Mouse (Mus musculus) midbrain, embryonic 12.5 days (tissue): ENCODE measurements around the gene Defb13. TPM values are rescaled to one million over a fixed set of nuclear protein-coding genes. Genes with fewer than 3 reads are reported as not detected.

Experiments used
- ATAC-seq: fragments of 200-750 bp; cut with Nextera tagmentation; 2 replicates; pipeline ENCODE4 v1.8.0; 2017; ENCODE audit warnings: low read depth, moderate TSS enrichment, moderate library complexity; ENCODE audit not compliant: low FRiP score
- H3K27ac ChIP-seq: fragments of 300-500 bp; sonication (generic); replicated peaks from 2 replicates; pipeline ENCODE4 v1.5.1; 2016; ENCODE audit warnings: mild to moderate bottlenecking
- H3K27me3 ChIP-seq: fragments of 300-500 bp; sonication (generic); 2 replicates; pipeline ENCODE4 v1.6.1; 2016; ENCODE audit warnings: mild to moderate bottlenecking
- H3K36me3 ChIP-seq: fragments of 300-500 bp; sonication (generic); 2 replicates; pipeline ENCODE4 v1.6.1; 2016
- H3K4me1 ChIP-seq: fragments of 300-500 bp; sonication (generic); 2 replicates; pipeline ENCODE4 v1.6.1; 2016
- H3K4me2 ChIP-seq: fragments of 300-500 bp; sonication (generic); replicated peaks from 2 replicates; pipeline ENCODE4 v1.6.1; 2016; ENCODE audit warnings: mild to moderate bottlenecking, moderate library complexity
- H3K4me3 ChIP-seq: fragments of 300-500 bp; sonication (generic); 2 replicates; pipeline ENCODE4 v1.5.1; 2016; ENCODE audit warnings: mild to moderate bottlenecking
- H3K9ac ChIP-seq: fragments of 300-500 bp; sonication (generic); replicated peaks from 2 replicates; pipeline ENCODE4 v1.6.1; 2016; ENCODE audit warnings: mild to moderate bottlenecking, moderate library complexity
- H3K9me3 ChIP-seq: fragments of 300-500 bp; sonication (generic); 2 replicates; pipeline ENCODE4 v1.6.1; 2016; ENCODE audit warnings: mild to moderate bottlenecking
- WGBS: fragments of 180-500 bp; shearing (Covaris S2); methylation state at CpG from one replicate; pipeline ENCODE4 v1.1.7; 2016; 5-methylcytosine and 5-hydroxymethylcytosine counted together
- polyA plus RNA-seq: library from polyadenylated mRNA; unstranded; fragments of >200 nt; fragmentation: Nextera tagmentation; extraction: Ambion mirVana; gene quantifications from 2 replicates; pipeline ENCODE4 v1.2.1, GENCODE M21; 2016

Defb13 gene
- polyA plus RNA-seq, 1 experiment from 2014 or later: not detected

GRCm38 (mm10) chr8:21969475-21969874 lies 22.9 kb downstream of the Defb13 start, which contains the start of gene Ccdc70:
Gene Ccdc70 (plus strand): TSS chr8:21969775.
- WGBS: 94% methylated on average over 3 of the region's 3 CpGs
- ATAC-seq: no peak
- no peak within 1 kb of the TSS for H3K4me3 ChIP-seq

GRCm38 (mm10) chr8:21978193-21978592 lies 31.6 kb downstream of the Defb13 start:
- H3K27me3 ChIP-seq: no peaks in the 10 kb centered on the region
- ATAC-seq: no peak
- H3K9me3 ChIP-seq: no peaks in the 10 kb centered on the region
- H3K4me1 ChIP-seq: no peaks in the 10 kb centered on the region
- no peak overlapping the region for H3K27ac ChIP-seq
- no peaks in the 10 kb centered on the region for H3K36me3 ChIP-seq
- 67% methylated on average over 4 of the region's 4 CpGs for WGBS
- no peak overlapping the region for H3K9ac ChIP-seq
- H3K4me2 ChIP-seq: no peak overlapping the region
- H3K4me3 ChIP-seq: no peak overlapping the region

More at GRCm38 (mm10) chr8:21969475-21969874, 22.9 kb downstream of the Defb13 start, which contains the start of gene Ccdc70:
- H3K27ac ChIP-seq: no peak within 1 kb of the TSS
- H3K27me3 ChIP-seq: no peaks in the 10 kb centered on the region
- no peak within 1 kb of the TSS for H3K4me2 ChIP-seq
- no peaks in the 10 kb centered on the region for H3K9me3 ChIP-seq
- H3K9ac ChIP-seq: no peak within 1 kb of the TSS
- H3K4me1 ChIP-seq: no peaks in the 10 kb centered on the region
- no peaks in the 10 kb centered on the region for H3K36me3 ChIP-seq

GRCm38 (mm10) chr8:21981664-21982337 lies 35.2 kb downstream of the Defb13 start:
- no peak overlapping the region for H3K27ac ChIP-seq
- H3K9ac ChIP-seq: no peak overlapping the region
- H3K36me3 ChIP-seq: no peaks in the 10 kb centered on the region
- 67% methylated on average over 8 of the region's 8 CpGs for WGBS
- no peak overlapping the region for H3K4me3 ChIP-seq
- no peaks in the 10 kb centered on the region for H3K4me1 ChIP-seq
- H3K4me2 ChIP-seq: no peak overlapping the region
- peak; percentile 58; the same call in 1 of the 2 replicates for ATAC-seq
- H3K9me3 ChIP-seq: no peaks in the 10 kb centered on the region
- H3K27me3 ChIP-seq: no peaks in the 10 kb centered on the region

GRCm38 (mm10) chr8:21992184-21992583 lies 45.6 kb downstream of the Defb13 start:
- Histone ChIP-seq H3K27me3 (no peaks in the 10 kb centered on the region), H3K4me3 (no peak overlapping the region), H3K27ac (no peak overlapping the region), H3K4me1 (no peaks in the 10 kb centered on the region), H3K4me2 (no peak overlapping the region), H3K9me3 (no peaks in the 10 kb centered on the region), H3K36me3 (no peaks in the 10 kb centered on the region), H3K9ac (no peak overlapping the region)
- peak; percentile 82 for ATAC-seq
- 33% methylated on average over 6 of the region's 6 CpGs for WGBS

- Histone ChIP-seq H3K4me2 (no peak overlapping the region), H3K27ac (no peak overlapping the region), H3K4me3 (no peak overlapping the region), H3K9ac (no peak overlapping the region), H3K9me3 (no peaks in the 10 kb centered on the region), H3K4me1 (no peaks in the 10 kb centered on the region), H3K36me3 (no peaks in the 10 kb centered on the region), H3K27me3 (no peaks in the 10 kb centered on the region)
- ATAC-seq: no peak
- WGBS: 57% methylated on average over 3 of the region's 3 CpGs
Observed at GRCm38 (mm10) chr8:21995181-21995580, 48.6 kb downstream of the Defb13 start.

Other genes starting within 250 kb of the Defb13 start
- not detected in 2 replicates for gene AY761184, start 243.1 kb upstream of the Defb13 start, polyA plus RNA-seq
- not detected in 2 replicates for gene Defa24, start 212.3 kb upstream of the Defb13 start, polyA plus RNA-seq
- gene Defb50, start 123.2 kb upstream of the Defb13 start, polyA plus RNA-seq: not detected in 2 replicates
- not detected in 2 replicates for gene Defb2, start 106.8 kb upstream of the Defb13 start, polyA plus RNA-seq
- gene Defb10, start 87.9 kb upstream of the Defb13 start, polyA plus RNA-seq: not detected in 2 replicates
- not detected in 2 replicates for gene Defb9, start 61.3 kb upstream of the Defb13 start, polyA plus RNA-seq
- gene Defb11, start 40.4 kb upstream of the Defb13 start, polyA plus RNA-seq: 1.3 TPM in 1 of 2 replicates, not detected in the other
- gene Defb15, start 14.1 kb upstream of the Defb13 start, polyA plus RNA-seq: not detected in 2 replicates
- not detected in 2 replicates for gene Defb35, start 8.4 kb upstream of the Defb13 start, polyA plus RNA-seq
- not detected in 2 replicates for gene Fam90a1a, start 12.0 kb downstream of the Defb13 start, polyA plus RNA-seq
- gene Ccdc70, start 23.0 kb downstream of the Defb13 start, polyA plus RNA-seq: not detected in 2 replicates
- 1.9 and 2.6 TPM in 2 replicates for gene Atp7b, start 113.5 kb downstream of the Defb13 start, polyA plus RNA-seq
- 31.7 and 37.9 TPM in 2 replicates for gene Alg11, start 114.0 kb downstream of the Defb13 start, polyA plus RNA-seq
- gene Nek5, start 178.3 kb downstream of the Defb13 start, polyA plus RNA-seq: 0.31 and 0.41 TPM in 2 replicates
- 7.4 and 10.2 TPM in 2 replicates for gene Nek3, start 219.7 kb downstream of the Defb13 start, polyA plus RNA-seq
- 50.7 and 55.4 TPM in 2 replicates for gene Ckap2, start 239.1 kb downstream of the Defb13 start, polyA plus RNA-seq
- 39.3 and 41.0 TPM in 2 replicates for gene Vps36, start 246.0 kb downstream of the Defb13 start, polyA plus RNA-seq